Mouse (Mus musculus): ENCODE results near the gene Cmss1.

Gene Cmss1

DNA sequence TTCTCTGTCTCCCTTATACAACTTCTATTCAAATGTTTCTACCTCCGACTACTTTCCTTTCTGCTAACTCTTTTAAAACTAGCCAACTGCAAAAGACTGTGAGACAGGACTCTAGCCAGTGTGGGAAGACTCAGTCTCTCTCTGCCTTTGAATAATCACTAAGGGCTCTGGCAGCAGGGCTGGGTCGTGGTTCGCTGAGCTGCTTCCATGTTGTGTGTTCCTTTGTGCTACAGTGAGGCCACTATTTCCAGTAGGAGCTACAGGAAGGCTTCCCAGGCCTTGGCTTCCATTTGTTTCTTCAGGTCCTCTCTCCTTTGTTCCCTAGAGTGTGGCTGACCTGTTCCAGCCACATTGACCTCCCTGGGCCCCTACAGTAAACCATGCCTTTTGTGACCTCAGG lies 260.4 kb downstream of the Cmss1 start:
- no peak for DNase-seq (ENCODE audit: low read depth, low spot score)

DNA sequence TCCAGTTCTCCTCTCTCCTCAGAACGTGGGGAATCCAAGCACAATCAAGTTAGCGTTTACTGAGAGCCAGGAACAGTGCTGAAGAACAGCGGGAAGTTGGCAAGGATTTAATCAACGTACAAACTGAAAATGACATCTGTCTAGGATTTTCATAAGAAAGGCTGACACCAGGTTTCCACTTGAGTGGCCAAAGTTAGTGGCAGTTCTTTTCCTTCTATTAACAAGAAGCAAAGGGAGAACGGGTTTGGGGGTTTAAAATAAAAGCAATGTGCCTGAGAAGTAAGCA lies 266.1 kb downstream of the Cmss1 start:
- DNase-seq (ENCODE audit: low read depth, low spot score) = peak; percentile 44

DNA sequence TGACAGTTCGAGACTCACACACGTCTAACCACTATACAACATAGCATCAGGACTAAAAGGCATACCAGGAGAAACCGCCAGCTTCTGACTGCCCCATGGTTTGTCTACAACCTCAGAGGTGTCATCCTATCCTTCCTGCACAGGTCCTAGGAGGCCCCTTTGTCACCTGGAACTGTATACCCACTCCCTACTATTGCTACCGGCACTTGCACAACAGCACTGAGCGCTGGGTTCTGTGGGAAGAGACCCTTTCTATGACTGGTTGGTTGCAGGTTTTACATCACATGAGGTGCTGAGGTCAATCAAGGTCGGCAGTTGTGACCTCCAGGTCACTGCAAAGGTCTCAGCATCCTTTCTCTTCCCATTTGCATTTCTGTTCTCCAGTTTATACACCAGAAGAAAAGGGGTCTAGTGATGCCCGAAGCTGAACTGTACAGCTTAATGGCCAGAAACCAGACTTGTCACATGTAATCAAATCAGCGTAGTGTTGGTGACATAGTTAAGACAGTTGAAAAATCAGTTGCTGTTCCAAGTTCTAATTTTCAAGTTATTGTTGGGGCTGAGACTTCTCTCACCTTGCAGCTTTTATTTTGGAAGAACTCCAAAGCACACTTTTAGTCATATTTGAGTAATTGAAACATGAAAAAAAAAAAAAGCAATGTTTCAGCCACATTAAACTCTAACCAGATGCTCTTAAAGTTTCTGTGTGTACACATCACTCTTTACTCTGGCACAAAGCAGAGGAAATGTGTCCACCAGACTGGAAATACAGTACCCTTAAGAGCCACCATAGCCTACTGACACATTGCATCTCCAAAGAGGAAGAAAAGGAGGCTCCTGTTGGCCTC lies 266.7 kb downstream of the Cmss1 start:
- DNase-seq (ENCODE audit: low read depth, low spot score) = no peak

DNA sequence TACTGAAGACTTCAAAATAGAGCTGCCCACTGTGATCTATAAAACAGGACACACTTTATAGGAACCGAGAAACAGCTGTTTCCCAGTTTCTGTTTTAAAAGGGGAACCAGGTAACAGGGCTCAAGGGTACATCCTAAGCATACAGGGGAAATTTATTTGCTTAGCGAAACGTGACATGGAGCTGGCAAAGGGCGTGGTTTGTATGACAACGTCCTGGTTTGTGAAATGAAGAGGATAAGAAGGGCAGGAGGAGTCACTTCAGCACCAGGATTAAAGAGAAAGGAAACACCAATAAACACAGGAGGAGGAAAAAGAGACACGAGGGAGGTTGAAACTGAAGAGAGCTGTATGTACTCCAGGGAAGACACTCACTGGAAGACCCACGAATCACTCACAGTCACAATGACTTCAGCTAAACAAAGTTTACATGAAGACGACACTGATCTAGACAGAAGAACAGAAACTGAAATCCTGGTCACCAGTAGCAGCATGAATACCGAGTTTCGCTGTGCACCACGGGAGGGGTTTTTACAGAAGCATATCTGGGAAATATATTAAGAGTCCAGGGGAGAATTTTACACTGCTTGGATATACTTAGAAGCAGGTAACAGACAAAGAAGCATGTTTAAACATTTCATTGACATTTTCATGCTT lies 269.8 kb downstream of the Cmss1 start:
- DNase-seq (ENCODE audit: low read depth, low spot score) = no peak

DNA sequence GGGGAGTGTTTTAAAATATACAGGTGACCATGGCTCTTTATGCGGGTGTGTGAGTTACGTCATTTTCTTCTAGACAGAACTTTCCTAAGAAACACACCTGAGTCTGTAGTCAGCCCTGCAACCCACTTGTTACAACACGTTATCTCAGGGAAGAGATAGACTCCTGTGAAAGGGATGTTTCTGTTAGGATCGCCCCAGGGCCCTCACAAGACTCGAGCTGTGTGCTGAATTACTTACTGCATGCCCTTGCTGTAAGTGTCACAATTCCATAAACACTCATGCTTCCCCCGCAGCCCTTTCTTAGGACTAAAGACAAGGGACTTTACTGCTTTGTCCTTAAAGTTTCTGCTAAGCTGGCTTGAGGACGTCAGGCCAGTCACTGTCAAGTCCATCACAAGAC lies 274.4 kb downstream of the Cmss1 start:
- DNase-seq (ENCODE audit: low read depth, low spot score) = no peak

DNA sequence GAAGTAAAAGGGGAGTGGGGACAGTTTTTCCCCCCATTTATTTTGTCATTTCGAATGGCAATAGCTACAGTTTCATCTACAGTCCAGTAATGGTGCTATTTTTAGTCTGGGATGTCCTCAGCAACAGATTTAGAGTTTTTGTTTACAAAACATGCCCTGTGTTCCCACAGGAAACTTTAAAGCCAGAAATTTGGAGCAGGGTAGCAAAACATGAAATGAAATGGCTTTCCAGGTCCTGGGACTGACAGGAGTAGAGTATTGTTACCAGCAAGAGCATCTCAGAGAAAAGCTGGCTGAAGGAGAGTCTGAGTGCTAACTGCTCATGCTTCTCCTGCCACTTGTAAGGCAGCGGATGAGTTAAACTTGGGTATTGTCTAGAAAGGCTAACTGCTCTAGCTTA lies 276.6 kb downstream of the Cmss1 start:
- no peak for DNase-seq (ENCODE audit: low read depth, low spot score)

DNA sequence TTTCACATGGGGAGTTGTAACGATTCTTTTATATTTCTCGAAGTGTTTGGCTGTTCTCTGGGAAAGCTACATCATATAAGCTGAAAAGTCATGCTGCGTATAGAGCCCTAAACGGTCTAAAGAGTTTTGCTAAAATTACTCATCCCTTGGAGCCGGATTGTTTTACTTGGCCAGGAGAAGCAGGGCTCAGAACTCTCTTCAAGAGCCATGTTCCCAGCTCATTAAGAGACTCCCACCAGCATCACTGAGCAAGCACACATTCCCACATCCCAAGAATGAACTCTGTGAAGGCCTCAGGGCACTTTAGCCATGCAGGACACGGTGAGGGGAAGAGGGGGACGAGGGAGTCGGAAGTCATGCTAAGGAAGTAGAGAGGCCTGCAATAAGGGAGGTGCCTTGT lies 277.6 kb downstream of the Cmss1 start:
- peak; percentile 12 for DNase-seq (ENCODE audit: low read depth, low spot score)

DNA sequence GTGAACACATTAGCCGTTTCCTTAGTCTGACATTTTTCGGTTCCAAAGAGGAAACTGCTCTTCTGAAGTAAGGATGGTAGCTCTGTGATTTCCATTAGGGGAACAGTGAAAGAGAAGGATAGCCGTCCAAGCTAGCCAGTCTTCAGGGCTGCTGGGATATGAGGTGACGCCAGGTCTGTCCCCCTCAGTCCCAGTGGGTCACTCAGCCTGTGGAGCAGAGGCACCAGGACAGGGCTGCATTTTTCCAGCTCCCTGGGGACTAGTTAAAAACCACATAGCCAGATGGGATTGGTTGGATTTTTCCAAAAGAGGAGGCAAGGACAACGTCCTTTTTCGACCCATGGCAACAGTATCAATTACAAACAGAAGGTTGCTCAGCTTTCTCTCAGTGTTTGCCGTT lies 279.7 kb downstream of the Cmss1 start:
- DNase-seq (ENCODE audit: low read depth, low spot score) = no peak

DNA sequence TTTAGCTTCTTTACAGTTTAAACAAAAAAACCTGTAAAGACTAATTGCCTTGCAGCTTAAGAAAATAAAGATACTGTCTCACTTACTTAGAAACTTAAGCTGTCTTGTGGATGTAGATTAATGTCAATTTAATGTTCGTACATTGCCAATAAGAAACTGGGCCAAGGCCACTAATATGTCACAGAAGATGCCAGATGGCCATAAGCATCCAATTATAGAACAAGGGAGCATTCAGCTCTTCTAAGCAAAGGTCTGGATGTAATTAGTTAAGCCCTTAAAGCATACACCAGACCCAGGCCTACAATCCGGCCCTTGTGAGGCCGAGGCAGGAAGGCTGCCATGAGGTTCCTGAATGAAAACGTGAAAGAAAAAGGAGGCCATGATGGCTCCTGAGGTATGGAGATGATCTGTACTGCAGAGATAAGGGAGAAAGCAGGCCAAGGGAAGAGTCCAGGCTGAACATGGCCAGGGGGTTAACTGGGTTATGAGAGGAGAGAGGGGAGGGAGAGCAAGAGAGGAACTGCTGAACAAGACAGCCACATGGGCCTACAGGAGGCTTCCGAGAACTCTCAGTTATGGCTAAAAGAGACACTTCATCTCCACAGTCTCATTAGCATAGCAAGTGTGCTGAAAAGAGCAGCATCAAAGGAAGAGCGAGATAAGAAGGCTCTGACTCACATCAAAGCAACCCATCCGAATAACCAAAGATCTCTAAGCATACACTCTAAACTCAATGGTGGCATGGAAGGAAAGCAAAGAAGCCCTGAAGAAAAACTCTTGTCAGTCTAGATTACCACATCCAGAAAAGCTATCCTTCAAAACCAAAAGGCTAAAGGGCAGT lies 287.2 kb downstream of the Cmss1 start:
- peak; percentile 75 for DNase-seq (ENCODE audit: low read depth, low spot score)

DNA sequence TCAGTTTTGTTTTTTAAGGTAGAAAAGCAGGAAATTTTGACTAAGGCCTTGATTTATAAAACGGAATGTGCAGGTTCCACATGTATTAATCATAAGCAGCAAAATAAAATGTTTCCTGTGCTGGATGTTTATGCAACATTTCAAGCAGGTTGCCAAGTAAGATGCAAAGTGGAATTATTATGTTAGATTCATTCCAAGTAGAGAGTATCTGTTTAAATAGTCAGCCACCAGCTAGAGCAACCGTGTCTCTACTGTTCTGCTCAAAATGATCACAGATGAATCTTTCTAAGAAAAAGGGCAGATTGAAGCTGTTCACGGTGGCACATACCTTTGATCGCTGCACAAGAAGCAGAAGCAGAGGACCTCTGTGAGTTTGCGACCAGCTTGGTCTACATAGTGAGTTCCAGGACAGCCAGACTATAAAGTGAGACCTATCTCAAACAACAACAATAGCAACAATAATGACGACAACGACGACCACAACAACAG lies 288.0 kb downstream of the Cmss1 start:
- DNase-seq (ENCODE audit: low read depth, low spot score) = peak; percentile 55

DNA sequence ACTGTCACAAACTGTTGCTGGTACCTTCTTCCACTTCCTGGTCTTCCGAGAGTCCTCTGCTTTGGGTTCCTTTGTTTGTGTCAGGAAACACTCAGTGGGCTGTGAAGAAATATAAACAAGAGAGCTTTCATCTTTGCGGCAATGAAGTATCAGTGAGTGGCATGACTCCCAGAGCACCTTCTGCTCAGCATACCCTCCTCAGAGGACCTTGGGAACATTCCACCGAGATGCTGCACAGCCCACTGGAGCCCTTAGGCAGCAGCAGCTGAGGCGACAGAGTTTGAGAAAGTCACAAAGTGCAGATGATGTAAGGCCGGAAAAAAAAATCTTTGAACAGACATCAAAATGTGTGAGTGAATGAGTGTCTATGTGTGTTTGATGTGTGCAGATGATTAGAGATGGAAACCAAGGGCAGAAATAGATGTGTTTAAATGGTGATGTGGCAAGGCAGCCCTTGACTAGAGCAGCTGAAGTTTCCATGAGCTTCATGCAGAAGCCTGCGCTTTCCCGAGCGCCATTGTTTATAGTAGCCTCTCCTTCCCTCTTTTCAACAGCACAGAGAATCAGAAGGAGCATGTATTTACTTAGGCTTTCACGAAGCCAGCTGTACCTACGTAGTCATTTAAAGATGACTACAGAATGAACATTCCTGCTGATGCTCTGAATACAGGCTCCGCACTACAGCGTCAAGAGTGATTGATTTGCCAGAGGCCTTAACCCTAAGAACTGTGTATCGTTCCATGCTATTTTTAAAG lies 288.6 kb downstream of the Cmss1 start:
- no peak for DNase-seq (ENCODE audit: low read depth, low spot score)

DNA sequence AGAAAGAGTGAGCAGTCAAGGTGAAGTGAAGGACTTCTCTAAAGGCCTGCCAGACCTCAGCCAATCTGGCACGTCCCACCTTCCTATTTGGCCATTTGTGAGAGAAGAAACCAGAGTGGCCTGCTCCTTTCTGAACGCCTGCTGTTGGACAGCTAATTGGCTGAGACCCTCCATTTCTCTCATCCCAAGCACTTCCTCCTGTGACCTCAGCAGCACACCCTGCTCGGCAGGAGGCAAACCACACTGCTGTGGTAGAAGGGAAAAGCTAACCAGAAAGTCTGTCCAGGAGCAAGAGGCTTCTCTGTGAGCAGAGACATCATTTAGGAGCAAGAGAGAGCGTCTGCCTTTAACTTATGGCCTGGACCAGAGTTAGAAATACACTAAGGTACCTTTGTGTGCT lies 289.5 kb downstream of the Cmss1 start:
- DNase-seq (ENCODE audit: low read depth, low spot score) = no peak

DNA sequence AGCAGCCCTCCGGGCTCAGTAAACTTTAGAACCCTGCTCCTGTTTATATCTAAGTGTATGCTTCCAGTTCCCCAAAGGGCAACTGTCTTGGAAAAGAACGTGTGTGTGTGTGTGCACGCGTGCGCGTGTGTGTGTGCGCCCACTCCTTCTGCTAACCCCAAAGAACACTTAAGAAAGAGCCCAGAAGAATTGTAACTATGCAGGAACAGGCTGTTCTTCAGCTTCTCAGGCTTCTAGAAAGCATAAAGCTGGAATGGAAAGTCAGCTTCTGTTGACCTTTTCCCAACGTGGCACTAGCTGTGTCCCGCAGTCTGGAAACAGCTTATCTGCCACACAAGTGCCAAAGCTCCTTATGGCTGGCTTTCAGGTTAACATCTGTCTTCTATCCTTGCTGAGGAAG lies 291.6 kb downstream of the Cmss1 start:
- no peak for DNase-seq (ENCODE audit: low read depth, low spot score)

DNA sequence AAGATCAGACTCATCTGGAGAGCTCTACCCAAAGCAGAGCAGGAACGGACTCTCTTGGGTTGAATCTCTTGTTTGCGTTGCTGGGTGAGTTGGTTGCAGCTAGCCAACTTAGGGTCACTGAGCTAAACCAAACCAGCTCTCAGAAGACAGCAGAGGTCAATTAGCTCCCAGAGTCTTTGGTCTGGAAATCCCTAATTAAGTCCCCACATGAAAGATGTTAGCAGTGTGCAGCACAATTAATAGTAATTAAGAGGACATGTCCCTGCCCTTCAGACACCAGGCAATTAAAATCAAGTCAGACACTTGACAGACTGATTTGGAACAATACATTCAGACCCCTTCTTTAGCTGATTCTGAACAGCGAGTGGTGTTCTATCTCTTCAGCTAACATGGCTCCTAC lies 292.4 kb downstream of the Cmss1 start:
- DNase-seq (ENCODE audit: low read depth, low spot score) = no peak

DNA sequence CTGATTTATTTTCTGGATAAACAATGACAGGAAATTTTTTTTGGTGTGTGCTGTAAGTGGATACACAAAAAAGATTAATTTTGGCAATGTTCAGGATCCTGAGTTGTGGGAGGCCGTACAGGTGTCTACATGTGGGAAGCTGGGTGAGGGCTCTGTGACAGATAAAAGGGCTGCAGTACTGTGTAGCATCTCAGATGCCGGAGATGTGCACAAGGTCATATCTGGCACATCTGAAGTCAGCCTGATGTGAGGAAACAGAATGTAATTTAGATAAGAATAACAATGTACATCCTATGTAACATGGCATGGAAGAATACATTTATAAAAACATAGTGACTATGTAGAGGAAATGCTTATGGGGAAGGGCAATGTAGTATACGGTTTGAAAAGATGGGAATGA lies 293.2 kb downstream of the Cmss1 start:
- no peak for DNase-seq (ENCODE audit: low read depth, low spot score)

DNA sequence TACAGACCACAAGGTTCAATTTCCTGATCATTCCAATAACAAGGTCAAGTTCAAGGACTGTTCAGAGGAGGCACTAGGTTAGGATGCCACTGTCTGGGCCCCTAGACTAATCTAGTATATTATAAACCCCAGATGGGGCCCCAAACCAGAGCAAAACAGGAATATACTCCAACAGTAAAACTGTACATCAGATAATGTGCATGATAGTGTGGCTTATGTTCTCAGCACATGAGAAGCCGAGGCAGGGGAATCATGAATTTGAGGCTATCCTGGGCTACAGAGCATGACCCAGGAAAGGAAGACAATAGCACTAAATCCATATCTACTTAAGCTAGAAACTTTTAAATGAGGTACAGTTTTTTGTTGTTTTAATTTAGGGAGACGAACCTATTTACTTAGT lies 294.5 kb downstream of the Cmss1 start:
- no peak for DNase-seq (ENCODE audit: low read depth, low spot score)

DNA sequence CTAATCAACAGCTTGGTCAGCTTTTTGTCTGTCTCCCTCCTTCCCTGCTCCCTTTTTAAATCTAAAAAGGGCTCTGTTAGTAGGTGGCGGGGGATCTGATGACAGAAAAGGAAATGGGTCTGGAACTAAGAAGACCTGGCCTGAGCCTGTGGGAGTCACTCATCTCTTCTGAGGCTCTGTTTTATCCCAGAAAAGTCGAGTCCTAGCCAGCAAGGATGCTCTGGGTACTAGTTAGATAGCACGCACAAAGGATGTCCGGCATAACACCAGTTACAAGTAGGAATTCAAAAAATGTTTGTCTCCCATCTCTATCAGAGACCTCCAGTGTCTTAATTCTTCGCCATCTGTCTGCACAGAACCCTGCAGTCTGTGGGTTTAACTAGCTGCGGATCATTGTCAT lies 301.2 kb downstream of the Cmss1 start:
- no peak for DNase-seq (ENCODE audit: low read depth, low spot score)

DNA sequence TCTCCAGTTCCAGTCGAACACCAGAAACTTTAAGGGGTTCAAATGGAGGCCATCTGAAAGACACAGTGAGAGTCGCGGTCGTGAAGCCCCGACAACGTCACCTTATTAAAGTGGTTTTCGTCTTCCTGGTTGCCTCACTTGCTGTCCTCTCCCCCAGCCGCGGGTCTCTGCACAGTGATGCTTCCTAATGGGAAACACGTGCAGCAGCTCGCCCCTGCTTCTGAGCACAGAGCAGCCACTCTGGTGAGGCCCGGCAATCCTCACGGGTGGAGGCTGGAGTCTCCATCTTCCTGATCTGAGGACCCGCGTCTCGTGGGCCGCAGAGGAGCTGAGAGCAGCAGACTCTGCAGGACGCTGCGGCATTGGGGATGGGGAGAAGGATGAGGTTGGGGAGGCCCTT lies 302.9 kb downstream of the Cmss1 start:
- no peak for DNase-seq (ENCODE audit: low read depth, low spot score)

DNA sequence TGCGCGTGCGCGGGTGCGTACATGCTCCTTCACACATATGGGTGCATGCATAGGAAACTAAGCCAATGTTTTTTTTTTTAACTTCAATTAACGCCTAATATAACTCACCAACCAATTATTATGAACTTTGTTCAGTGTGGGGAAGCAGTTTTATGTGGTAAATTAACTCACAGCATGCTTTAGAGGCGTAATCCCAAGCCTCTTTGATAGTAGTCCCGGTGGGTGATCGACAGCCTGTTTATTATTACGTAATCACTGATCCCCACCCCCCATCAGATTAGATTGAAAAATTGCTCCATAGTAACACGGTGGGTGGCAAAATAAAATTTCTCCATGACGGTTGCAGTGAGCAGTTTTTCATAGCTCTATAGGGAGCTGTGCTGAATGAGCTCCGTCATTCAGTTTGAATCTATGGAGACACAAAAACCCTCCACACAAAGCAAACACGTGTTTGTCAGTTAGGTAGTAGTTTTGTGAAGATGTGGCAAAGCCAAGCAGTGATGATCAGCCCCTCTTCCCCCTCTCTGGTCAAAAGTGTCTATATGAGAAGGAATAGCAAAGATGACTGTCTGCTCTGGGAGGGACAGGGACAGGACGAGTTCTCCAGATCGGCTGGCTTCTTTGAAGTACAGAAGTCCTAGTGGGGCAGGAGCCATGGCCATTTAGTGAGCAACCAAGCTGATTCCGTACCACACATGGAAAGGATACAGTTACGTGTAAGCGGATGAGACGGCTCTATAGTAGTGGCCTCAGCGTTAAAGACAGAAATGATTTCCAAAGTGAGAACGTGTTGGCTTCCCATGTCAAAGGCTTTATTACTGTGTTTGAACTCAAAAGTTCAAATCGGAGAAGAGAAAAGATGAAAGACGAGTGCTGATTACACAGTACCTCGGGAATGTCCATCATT lies 303.6 kb downstream of the Cmss1 start:
- no peak for DNase-seq (ENCODE audit: low read depth, low spot score)

DNA sequence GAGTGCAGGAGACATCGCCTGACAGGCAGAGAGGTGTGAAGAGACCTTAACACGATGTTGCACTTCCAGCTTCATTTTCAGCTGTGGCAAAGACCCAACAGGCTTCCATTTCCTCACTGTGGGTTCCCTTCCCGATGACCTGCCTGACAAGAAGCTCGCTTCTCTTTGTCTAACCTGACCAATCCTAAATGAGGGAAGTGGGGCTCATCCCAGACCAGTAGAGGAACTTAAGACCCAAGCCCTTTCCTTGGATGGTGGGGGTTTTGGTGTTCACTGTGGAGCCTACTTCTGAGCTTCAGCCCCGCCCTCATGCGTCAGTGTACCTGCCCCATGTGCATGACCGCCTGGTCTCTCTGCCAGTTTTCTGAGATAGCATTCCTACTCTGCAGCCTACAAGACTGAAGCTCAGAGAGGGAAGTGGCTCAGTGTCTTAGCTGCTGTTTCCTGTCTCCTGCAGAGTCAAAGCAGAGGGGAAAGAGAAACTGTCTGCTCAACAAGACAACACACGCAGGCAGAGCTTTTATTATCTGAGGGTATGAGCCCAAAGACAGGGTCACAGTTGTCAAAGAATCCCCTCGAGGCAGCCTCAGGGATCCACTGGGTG lies 305.1 kb downstream of the Cmss1 start:
- DNase-seq (ENCODE audit: low read depth, low spot score) = no peak

Data from 3T3-L1 (cell line).